Mouse (Mus musculus) telencephalon, adult 2 months (tissue): ENCODE measurements around the gene Rdh9.

Experiments used
- DNase-seq: peaks from one replicate; pipeline ENCODE4 v3.0.0-alpha.2; 2011; ENCODE audit warnings: low read depth, low spot score

The Rdh9 gene

GRCm38 (mm10) chr10:127840776-127841175 lies 64.6 kb downstream of the Rdh9 start:
- DNase-seq: no peak
